Comparison of ENCODE assay signal across 10 mouse cellular contexts in genomic region chr19:53193964-53194582, GRCm38 (mm10). TPM values are rescaled to one million over a fixed set of nuclear protein-coding genes. Genes with fewer than 3 reads are reported as not detected.
DNase-seq lines count a peak whose midpoint lies in the region; ATAC-seq and TF ChIP-seq lines count a peak whose summit lies in the region.
"Had no signal": no experiment of that assay in that cellular context is flagged by ENCODE, and none has a peak within 500 bp of the region (broad histone marks: within the 10 kb centered on the region; RNA-seq: fewer than 3 reads in every experiment).

No protein-coding gene starts in this region.

- H3K4me1 ChIP-seq in heart, embryonic 13.5 days, result peaks cover 83% of the 10 kb centered on the region
- peaks cover 20% of the 10 kb centered on the region for H3K4me1 ChIP-seq in thymus, adult 2 months (replicated peaks; ENCODE audit: control insufficient read depth, insufficient read depth, low read length)

- H3K9ac ChIP-seq in heart, embryonic 13.5 days, result peak overlapping the region; percentile 73
- H3K9ac ChIP-seq: hindbrain, embryonic 15.5 days had no signal

- peaks cover 8% of the 10 kb centered on the region; the same call in 1 of the 2 replicates for H3K36me3 ChIP-seq in heart, embryonic 13.5 days
- no peaks in the 10 kb centered on the region for H3K36me3 ChIP-seq in thymus, adult 2 months (ENCODE audit: control insufficient read depth, insufficient read depth, low read length)
- H3K36me3 ChIP-seq: hindbrain, embryonic 15.5 days had no signal

- H3K9me3 ChIP-seq in heart, embryonic 13.5 days, result no peaks in the 10 kb centered on the region
- H3K9me3 ChIP-seq: hindbrain, embryonic 15.5 days had no signal

- 40% methylated on average over 11 of the region's 11 CpGs for WGBS in heart, embryonic 13.5 days
- 4% methylated on average over 11 of the region's 11 CpGs for WGBS in thymus, adult 2 months

- no peak for TF ChIP-seq CTCF in thymus, adult 2 months (IDR thresholded peaks at IDR 0.05; ENCODE audit: borderline replicate concordance, control insufficient read depth, extremely low read depth, insufficient read depth, low read length, poor library complexity)

- H3K4me3 ChIP-seq in heart, embryonic 13.5 days, result peak overlapping the region; percentile 17; the same call in 1 of the 2 replicates
- H3K4me3 ChIP-seq in thymus, adult 2 months (ENCODE audit: control insufficient read depth, insufficient read depth, low read length), result peak overlapping the region; percentile 42
- H3K4me3 ChIP-seq: hindbrain, embryonic 15.5 days had no signal

- TF ChIP-seq POLR2A in thymus, adult 2 months (IDR thresholded peaks at IDR 0.05; ENCODE audit: control insufficient read depth, extremely low read depth, insufficient read depth, low read length, poor library complexity), result no peak

- H3K27me3 ChIP-seq in heart, embryonic 13.5 days (replicated peaks), result no peaks in the 10 kb centered on the region
- H3K27me3 ChIP-seq in thymus, adult 2 months (ENCODE audit: control insufficient read depth, insufficient read depth, low read length), result no peaks in the 10 kb centered on the region
- H3K27me3 ChIP-seq: hindbrain, embryonic 15.5 days; Patski had no signal

- peak overlapping the region; percentile 89 for H3K27ac ChIP-seq in heart, embryonic 13.5 days (replicated peaks)
- peak overlapping the region; percentile 78 for H3K27ac ChIP-seq in thymus, adult 2 months (ENCODE audit: control insufficient read depth, insufficient read depth, low read length)
- H3K27ac ChIP-seq: hindbrain, embryonic 15.5 days had no signal

- no peak for DNase-seq in frontal cortex, postnatal 10 days (ENCODE audit: low spot score in 2 of 2)
- peak; percentile 92 for DNase-seq in MEL-GATA-1-ER (ENCODE audit: extremely low read depth, low read depth)
- peak; percentile 78 for DNase-seq in lung, postnatal 25 days (ENCODE audit: low spot score)
- DNase-seq in thymus, adult 2 months, result peak; percentile 54
- DNase-seq in retina, postnatal 1 day, result no peak
- DNase-seq in gastrocnemius, postnatal 10 days, result no peak

- ATAC-seq in frontal cortex, adult (ENCODE audit: low TSS enrichment), result peak; percentile 36
- ATAC-seq in heart, embryonic 13.5 days (ENCODE audit: extremely low read depth, insufficient number of reproducible peaks, low FRiP score, low TSS enrichment), result no peak
- ATAC-seq: Patski had no signal

- peak overlapping the region; percentile 56 for H3K4me2 ChIP-seq in heart, embryonic 13.5 days
- H3K4me2 ChIP-seq: hindbrain, embryonic 15.5 days had no signal

RNA-seq across cellular contexts. Expression of gene Add3, which starts 53.8 kb away (rescaled TPM):
- 120 and 121 TPM in 2 replicates for polyA plus RNA-seq in heart, embryonic 13.5 days (2015; fragmentation: Nextera tagmentation; extraction: Ambion mirVana)
- polyA plus RNA-seq in thymus, adult 2 months (2012; rRNA removed), result 23.1 and 24.0 TPM in 2 replicates
- 10 to 100 TPM; 61.3 to 68.6 TPM for total RNA-seq in gastrocnemius, postnatal 10 days (2021)

Comparison
In these comparisons a context has a peak if more than half of its experiments do, and no peak if none do; other contexts are left out.
1. DNase-seq: peak in MEL-GATA-1-ER (single experiment), lung, postnatal 25 days (single experiment) and thymus, adult 2 months (single experiment); none in frontal cortex, postnatal 10 days (0 of 2), retina, postnatal 1 day (single experiment) and gastrocnemius, postnatal 10 days (single experiment).